Mouse (Mus musculus) B cell, adult 2 months (primary cell): ENCODE results near the gene Ngp.
"Not testable (repeated sequence)": the region's sequence is repeated elsewhere in the genome, so short reads cannot be mapped to it uniquely, and the experiment has no call there.

Experiments
- DNase-seq, 2 experiments: peaks; one replicate each; pipeline ENCODE4 v3.0.0; 2022

Ngp gene

DNA sequence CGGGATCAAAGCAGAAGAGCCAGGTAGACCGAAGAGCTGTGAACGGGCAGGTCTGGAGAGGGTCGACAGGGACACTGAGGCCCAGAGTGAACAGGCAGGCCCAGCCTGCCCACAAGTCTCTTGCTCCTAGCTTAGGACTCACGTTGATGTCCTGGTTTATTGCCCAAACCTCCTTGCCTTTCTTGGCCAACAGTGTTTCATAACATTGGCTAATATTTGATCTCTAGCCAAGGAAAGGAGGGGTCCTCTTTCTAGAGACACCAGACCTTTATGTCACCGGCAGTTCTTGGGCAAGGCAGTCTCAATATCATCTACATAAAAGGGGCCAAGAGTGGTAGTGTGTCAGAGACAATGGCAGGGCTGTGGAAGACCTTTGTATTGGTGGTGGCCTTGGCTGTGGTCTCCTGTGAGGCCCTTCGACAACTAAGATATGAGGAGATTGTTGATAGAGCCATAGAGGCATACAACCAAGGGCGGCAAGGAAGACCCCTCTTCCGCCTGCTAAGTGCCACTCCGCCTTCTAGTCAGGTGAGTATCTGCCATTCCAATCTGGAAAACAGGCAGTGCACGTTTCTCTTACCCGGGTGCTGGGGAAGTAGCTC, at the start of gene Ngp:
TSS of gene Ngp (plus strand) at position 237 of the 602 bp plus-strand sequence.
- DNase-seq, result no peak

GRCm38 (mm10) chr9:110369860-110370259, 49.7 kb upstream of the Ngp start:
- no peak for DNase-seq

GRCm38 (mm10) chr9:110373871-110374270, 45.7 kb upstream of the Ngp start:
- no peak for DNase-seq

DNA sequence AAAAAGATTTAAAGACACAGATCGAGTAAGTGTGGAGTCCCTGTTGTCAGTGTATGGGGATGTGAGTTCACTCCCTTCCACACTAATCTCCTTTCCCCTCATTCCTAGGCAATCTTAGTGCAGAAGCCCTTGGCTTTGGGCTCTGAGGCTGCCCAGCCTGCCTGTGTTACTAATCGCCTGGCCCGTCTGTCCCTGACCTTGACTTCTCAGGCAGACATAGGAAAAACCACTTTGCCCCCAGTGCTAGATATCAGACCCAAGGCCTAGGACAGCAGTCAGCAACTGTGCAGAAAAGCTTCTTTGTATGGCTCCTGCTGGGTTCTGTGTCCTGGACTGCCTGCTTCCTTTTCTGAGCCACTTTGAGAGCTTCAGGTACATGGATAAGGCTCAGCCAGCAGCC, 43.9 kb upstream of the Ngp start:
- no peak for DNase-seq

- DNase-seq, result not testable (repeated sequence)
Observed at GRCm38 (mm10) chr9:110377655-110378054, 41.9 kb upstream of the Ngp start.

GRCm38 (mm10) chr9:110379361-110379760, 40.2 kb upstream of the Ngp start:
- no peak for DNase-seq

GRCm38 (mm10) chr9:110380662-110381061, 38.9 kb upstream of the Ngp start:
- no peak for DNase-seq

- no peak for DNase-seq
Observed at GRCm38 (mm10) chr9:110381292-110381691, 38.3 kb upstream of the Ngp start.

DNA sequence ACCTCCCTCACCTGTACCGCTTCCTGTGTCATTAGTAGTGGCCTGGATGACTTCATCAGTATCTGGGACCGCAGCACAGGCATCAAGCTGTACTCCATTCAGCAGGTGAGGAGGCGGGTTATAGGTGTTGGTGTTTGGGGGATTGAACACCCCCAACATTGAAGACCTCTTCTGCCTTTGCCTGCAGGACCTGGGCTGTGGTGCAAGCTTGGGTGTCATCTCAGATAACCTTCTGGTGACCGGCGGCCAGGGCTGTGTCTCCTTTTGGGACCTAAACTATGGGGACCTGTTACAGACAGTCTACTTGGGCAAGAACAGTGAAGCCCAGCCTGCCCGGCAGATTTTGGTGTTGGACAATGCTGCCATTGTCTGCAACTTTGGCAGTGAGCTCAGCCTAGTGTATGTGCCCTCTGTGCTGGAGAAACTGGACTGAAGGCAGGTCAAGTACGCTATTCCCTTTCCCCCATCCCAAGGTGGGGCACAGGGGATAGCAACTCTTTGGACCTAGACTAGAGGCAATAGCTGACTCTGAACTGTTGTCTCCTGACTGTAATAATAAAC, 35.1 kb upstream of the Ngp start:
- no peak for DNase-seq

GRCm38 (mm10) chr9:110388011-110388410, 31.5 kb upstream of the Ngp start:
- no peak for DNase-seq

GRCm38 (mm10) chr9:110390843-110391242, 28.7 kb upstream of the Ngp start:
- no peak for DNase-seq

DNA sequence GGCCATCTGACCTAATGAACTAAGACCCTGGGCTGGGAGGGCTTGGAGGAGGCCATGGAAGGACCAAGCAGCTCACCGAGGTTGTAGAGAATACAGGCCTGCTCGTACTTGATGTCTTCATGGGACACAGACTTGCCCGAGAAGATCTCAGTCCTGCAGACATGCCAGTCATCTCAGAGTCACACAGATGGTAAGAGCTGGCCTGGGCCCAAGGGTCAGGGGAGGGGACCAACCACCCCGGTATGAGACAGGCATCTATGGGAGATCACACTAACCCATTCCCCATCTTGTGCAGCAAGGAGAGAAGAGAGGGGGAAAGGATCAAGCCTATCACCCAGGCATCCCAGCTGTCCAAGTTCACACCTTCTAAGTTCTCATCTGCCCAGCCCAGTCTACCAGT, 26.3 kb upstream of the Ngp start:
- no peak for DNase-seq

- no peak for DNase-seq
Observed at GRCm38 (mm10) chr9:110400650-110401049, 18.9 kb upstream of the Ngp start.

DNA sequence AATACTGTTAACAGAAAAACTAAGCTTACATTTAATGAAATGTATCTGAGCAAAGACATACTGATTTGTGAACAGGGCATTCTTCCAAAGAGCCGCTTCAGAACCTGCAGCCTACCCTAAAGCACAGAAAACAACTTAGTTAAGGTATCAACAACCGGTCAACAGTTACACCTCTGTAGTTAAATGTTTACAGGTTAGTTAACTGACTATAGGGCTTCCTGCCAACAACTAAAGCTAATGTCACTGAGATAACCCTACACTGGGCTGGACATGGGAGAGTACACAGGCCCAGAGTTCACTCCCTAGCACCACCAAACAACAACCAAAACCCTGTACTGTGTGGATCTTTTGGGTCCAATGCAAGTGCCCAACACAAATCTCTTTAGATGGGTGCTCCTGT, 16.8 kb upstream of the Ngp start:
- no peak for DNase-seq

DNA sequence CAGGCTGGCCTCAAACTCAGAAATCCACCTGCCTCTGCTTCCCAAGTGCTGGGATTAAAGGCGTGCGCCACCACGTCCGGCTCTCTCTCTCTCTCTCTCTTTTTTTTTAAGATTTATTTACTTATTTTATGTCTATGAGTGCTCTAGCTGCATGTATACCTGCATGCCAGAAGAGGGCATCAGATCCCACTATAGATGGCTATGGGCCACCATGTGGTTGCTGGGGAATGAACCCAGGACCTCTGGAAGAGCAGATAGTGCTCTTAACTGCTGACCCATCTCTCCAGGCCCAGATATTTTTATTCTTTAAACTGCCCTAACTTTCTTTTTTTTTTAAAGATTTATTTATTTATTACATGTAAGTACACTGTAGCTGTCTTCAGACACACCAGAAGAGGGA, 16.3 kb upstream of the Ngp start:
- not testable (repeated sequence) for DNase-seq

- peak; percentile 64 to 73 for DNase-seq
Observed at GRCm38 (mm10) chr9:110407311-110408098, 12.0 kb upstream of the Ngp start.

GRCm38 (mm10) chr9:110408099-110408773, 11.3 kb upstream of the Ngp start, which contains the start of gene Ptpn23:
TSS of gene Ptpn23 (minus strand) at chr9:110408213.
- peak; percentile 97 to 98 for DNase-seq

DNA sequence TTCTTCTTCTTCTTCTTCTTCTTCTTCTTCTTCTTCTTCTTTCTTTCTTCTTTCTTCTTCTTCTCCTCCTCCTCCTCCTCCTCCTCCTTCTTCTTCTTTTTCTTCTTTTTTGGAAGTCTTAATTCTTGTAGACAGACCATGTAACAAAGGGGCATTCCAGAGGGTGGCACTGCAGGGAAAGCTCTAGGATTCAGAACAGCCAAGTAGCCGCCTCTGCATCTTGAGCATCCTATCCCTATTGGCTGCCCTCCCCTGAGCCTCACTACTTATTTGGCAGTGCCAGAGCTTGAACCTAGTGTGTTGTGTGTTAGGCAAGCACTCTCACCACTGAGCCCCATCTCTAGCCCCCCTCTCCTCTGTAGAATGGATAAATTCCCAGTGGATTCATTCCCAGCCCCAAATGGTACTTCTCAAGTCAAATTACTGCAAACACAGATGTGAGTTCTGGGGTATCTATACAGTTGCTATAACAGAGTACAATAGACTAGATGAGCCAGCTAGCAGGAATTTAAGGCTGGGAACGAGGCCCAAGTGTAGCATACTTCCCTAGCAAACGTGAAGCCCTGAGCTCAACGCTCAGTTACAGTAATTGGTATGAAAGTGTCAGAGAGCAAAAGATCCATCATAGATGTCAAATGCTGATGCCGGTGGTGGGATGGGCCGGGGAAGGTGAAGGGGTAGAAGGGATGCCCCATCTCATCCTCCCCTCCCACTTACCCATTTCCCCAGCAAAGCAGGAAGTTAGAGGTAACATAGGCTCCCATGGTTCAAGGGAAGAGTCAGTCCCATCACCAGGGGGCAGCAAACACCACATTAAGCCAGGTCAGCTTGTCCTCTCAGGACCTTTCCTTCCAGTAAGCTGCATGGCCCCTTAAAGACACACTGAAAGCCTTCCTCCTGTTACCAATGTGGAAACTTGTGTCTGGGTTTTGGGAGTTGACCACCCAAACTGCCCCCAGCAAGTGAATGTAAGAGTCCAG, 8.3 kb upstream of the Ngp start:
- peak; percentile 90 to 91 for DNase-seq

DNA sequence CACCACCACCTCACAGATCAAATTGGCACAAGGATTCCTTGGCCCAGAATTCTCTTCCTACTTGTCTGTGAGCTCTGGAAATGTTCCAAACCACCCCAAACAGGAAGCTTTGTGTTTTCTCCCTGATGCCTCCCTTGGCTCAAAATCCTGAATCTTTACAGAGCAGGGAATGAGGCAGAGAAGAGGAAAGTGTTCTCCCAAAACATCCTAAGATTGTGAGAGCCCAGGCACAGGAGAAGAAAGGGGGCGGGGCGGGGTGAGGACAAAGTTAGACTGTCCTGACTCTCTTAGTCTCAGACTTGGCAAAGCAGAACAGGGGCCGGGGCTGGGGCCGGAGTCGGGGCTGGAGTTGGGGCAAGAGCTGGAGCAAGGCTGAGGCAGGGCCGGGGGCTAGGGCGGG, 6.6 kb upstream of the Ngp start:
- no peak for DNase-seq

DNA sequence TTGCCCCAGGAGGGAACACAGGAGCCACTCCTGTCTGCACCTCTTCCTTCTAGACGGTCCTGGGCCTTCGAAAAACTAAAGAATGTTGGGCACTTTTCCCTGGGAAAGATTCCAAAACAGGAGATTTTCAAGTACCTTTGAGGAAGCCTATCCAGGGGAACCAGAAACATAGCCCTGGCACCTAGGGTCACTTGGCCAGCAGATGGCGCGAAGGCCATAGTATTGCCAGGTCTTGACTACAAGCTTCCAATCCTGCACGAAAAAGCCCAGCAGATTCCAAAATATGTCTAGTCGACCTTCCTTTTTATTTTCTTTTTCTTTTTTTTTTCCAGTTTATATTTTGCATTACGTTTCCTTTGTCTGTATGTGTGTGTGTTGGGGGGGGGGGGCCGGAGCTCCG, 5.8 kb upstream of the Ngp start:
- peak in 1 of 2 experiments; percentile 27 for DNase-seq

DNA sequence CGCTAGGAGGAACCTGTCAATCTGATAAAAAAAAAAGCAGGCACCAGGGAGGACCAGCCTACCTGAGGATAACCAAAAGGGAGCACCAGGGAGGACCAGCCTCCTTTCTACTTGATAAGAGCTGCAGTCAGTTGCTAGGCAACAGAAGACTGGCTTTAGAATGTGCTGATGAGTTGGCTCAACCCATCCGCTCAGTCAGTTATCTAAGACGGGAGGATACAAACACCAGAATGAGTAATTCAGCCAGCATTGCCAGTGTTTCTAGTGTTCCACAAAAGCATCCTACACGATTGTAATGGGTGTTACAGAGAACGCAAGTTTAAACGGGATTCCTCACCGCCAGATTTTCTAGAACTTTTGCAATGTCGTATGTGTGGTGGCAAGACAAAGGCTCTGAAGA, 11.7 kb downstream of the Ngp start:
- no peak for DNase-seq

GRCm38 (mm10) chr9:110433045-110433444, 13.5 kb downstream of the Ngp start:
- DNase-seq, result no peak
